Mouse (Mus musculus): ENCODE results near the gene Disp2. TPM values are rescaled to one million over a fixed set of nuclear protein-coding genes. Genes with fewer than 3 reads are reported as not detected.

Disp2 gene
- total and polyA plus RNA-seq, 3 experiments, result 0.15 to 0.43 TPM; not detected in 1

DNA sequence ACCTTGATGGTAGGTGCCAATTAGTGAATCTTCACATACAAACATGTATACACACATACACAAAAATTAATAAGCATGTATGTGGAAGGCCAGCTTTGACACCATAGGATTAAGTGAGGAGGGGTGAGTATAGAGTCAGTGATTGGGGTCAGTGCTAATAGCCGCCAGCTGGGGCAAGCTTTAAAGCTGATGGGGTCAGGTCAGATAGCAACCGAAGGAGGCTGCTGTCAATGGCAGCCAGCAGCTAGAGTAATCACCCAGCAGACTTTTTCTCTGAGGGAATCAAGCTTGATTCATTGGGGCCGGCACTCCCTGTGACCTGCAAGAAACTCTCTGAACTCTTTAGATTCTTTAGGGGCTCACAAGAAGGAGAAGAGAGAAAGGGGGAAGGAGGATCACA is 72.2 kb downstream of the Disp2 start:
- Histone ChIP-seq H3K36me3 (ENCODE audit: control insufficient read depth in 1 of 2, insufficient read depth in 2 of 2, low read length in 2 of 2) (no peaks in the 10 kb centered on the region), H3K4me3 (ENCODE audit: control insufficient read depth in 1 of 2, insufficient read depth in 1 of 2, low read depth in 2 of 2, low read length in 2 of 2) (no peak overlapping the region), H3K27me3 (ENCODE audit: control insufficient read depth in 1 of 2, insufficient read depth in 2 of 2, low read length in 2 of 2) (no peaks in the 10 kb centered on the region; a peak in 1 of 4 replicates), H3K9me3 (replicated peaks; ENCODE audit: insufficient read depth, low read length) (no peaks in the 10 kb centered on the region), H3K79me2 (ENCODE audit: control insufficient read depth, insufficient read depth, low read length, poor library complexity) (no peaks in the 10 kb centered on the region), H3K27ac (ENCODE audit: control insufficient read depth, low read depth, low read length) (no peak overlapping the region), H3K9ac (ENCODE audit: control insufficient read depth, low read depth, low read length, poor library complexity, severe bottlenecking) (no peak overlapping the region), H3K4me1 (ENCODE audit: control insufficient read depth in 1 of 2, insufficient read depth in 2 of 2, low read length in 2 of 2) (no peaks in the 10 kb centered on the region)
- DNase-seq (ENCODE audit: low read depth, low spot score), result no peak
- TF ChIP-seq ELF1 (IDR thresholded peaks at IDR 0.05; ENCODE audit: low read depth, low read length), result no peak
- no peak for TF ChIP-seq USF1 (IDR thresholded peaks at IDR 0.05; ENCODE audit: low read depth, low read length)
- TF ChIP-seq MXI1 (IDR thresholded peaks at IDR 0.05; ENCODE audit: low read depth, low read length), result no peak
- TF ChIP-seq GATA1 (IDR thresholded peaks at IDR 0.05; ENCODE audit: low read depth, low read length), result no peak
- no peak for TF ChIP-seq CHD2 (IDR thresholded peaks at IDR 0.05; ENCODE audit: low read length)
- no peak for TF ChIP-seq MAX (IDR thresholded peaks at IDR 0.05; ENCODE audit: low read length)
- no peak for TF ChIP-seq NELFE (IDR thresholded peaks at IDR 0.05; ENCODE audit: low read depth, low read length)
- no peak for TF ChIP-seq TAL1 (IDR thresholded peaks at IDR 0.05; ENCODE audit: low read length)
- TF ChIP-seq RCOR1 (IDR thresholded peaks at IDR 0.05; ENCODE audit: low read depth, low read length), result no peak
- no peak for TF ChIP-seq CHD1 (IDR thresholded peaks at IDR 0.05; ENCODE audit: low read depth, low read length)
- no peak for TF ChIP-seq NRF1 (IDR thresholded peaks at IDR 0.05; ENCODE audit: insufficient read depth, low read depth, low read length, poor library complexity, severe bottlenecking)
- no peak for TF ChIP-seq POLR2AphosphoS5 (IDR thresholded peaks at IDR 0.05; ENCODE audit: borderline replicate concordance, low read depth, low read length)
- TF ChIP-seq BHLHE40 (IDR thresholded peaks at IDR 0.05; ENCODE audit: borderline replicate concordance, low read depth, low read length), result no peak
- no peak for TF ChIP-seq TBP (IDR thresholded peaks at IDR 0.05; ENCODE audit: low read depth, low read length)
- no peak for TF ChIP-seq RAD21 (IDR thresholded peaks at IDR 0.05; ENCODE audit: low read depth, low read length)

Other genes starting within 250 kb of the Disp2 start
- 0.39 TPM in 2 replicates for gene Bmf, start 230.0 kb upstream of the Disp2 start, total RNA-seq (2012; rRNA removed)
- gene Bmf, start 230.0 kb upstream of the Disp2 start, polyA plus RNA-seq (2012; ENCODE audit: insufficient read depth in 1 of 2, insufficient read length in 2 of 2, low read depth in 1 of 2, low replicate concordance in 2 of 2, missing spikeins in 1 of 2), result under 1 TPM in 1 of 2 experiments, not detected in 1; 0.50 TPM
- gene Bub1b, start 181.5 kb upstream of the Disp2 start, total RNA-seq (2012; rRNA removed), result 87.5 and 118 TPM in 2 replicates
- 100 to 1,000 TPM in 1 of 2 experiments, not detected in 1; 120 TPM for gene Bub1b, start 181.5 kb upstream of the Disp2 start, polyA plus RNA-seq (2012; ENCODE audit: insufficient read depth in 1 of 2, insufficient read length in 2 of 2, low read depth in 1 of 2, low replicate concordance in 2 of 2, missing spikeins in 1 of 2)
- gene Pak6, start 116.4 kb upstream of the Disp2 start, total RNA-seq (2012; rRNA removed), result 14.2 and 25.4 TPM in 2 replicates
- 10 to 100 TPM in 1 of 2 experiments, not detected in 1; 25.9 TPM for gene Pak6, start 116.4 kb upstream of the Disp2 start, polyA plus RNA-seq (2012; ENCODE audit: insufficient read depth in 1 of 2, insufficient read length in 2 of 2, low read depth in 1 of 2, low replicate concordance in 2 of 2, missing spikeins in 1 of 2)
- 0.08 and 0.10 TPM in 2 replicates for gene Ankrd63, start 75.8 kb upstream of the Disp2 start, total RNA-seq (2012; rRNA removed)
- gene Ankrd63, start 75.8 kb upstream of the Disp2 start, polyA plus RNA-seq (2012; ENCODE audit: insufficient read depth in 1 of 2, insufficient read length in 2 of 2, low read depth in 1 of 2, low replicate concordance in 2 of 2, missing spikeins in 1 of 2), result under 1 TPM in 1 of 2 experiments, not detected in 1; 0.53 TPM
- gene Plcb2, start 51.3 kb upstream of the Disp2 start, total RNA-seq (2012; rRNA removed), result 6.4 and 7.4 TPM in 2 replicates
- gene Plcb2, start 51.3 kb upstream of the Disp2 start, polyA plus RNA-seq (2012; ENCODE audit: insufficient read depth in 1 of 2, insufficient read length in 2 of 2, low read depth in 1 of 2, low replicate concordance in 2 of 2, missing spikeins in 1 of 2), result 10 to 100 TPM in 1 of 2 experiments, not detected in 1; 21.2 TPM
- 6.7 and 8.6 TPM in 2 replicates for gene Inafm2, start 34.0 kb upstream of the Disp2 start, total RNA-seq (2012; rRNA removed)
- 10 to 100 TPM in 1 of 2 experiments, not detected in 1; 14.5 TPM for gene Inafm2, start 34.0 kb upstream of the Disp2 start, polyA plus RNA-seq (2012; ENCODE audit: insufficient read depth in 1 of 2, insufficient read length in 2 of 2, low read depth in 1 of 2, low replicate concordance in 2 of 2, missing spikeins in 1 of 2)
- gene Ccdc9b, start 17.1 kb upstream of the Disp2 start, total RNA-seq (2012; rRNA removed), result 1.3 and 1.7 TPM in 2 replicates
- 1 to 10 TPM in 1 of 2 experiments, not detected in 1; 2.4 TPM for gene Ccdc9b, start 17.1 kb upstream of the Disp2 start, polyA plus RNA-seq (2012; ENCODE audit: insufficient read depth in 1 of 2, insufficient read length in 2 of 2, low read depth in 1 of 2, low replicate concordance in 2 of 2, missing spikeins in 1 of 2)
- gene Phgr1, start 7.0 kb upstream of the Disp2 start, total RNA-seq (2012; rRNA removed), result not detected in 2 replicates
- gene Phgr1, start 7.0 kb upstream of the Disp2 start, polyA plus RNA-seq (2012; ENCODE audit: insufficient read depth in 1 of 2, insufficient read length in 2 of 2, low read depth in 1 of 2, low replicate concordance in 2 of 2, missing spikeins in 1 of 2), result not detected
- gene Knstrn, start 34.3 kb downstream of the Disp2 start, total RNA-seq (2012; rRNA removed), result 80.6 and 83.6 TPM in 2 replicates
- 100 to 1,000 TPM; 132 to 138 TPM for gene Knstrn, start 34.3 kb downstream of the Disp2 start, polyA plus RNA-seq (2012; ENCODE audit: insufficient read depth in 1 of 2, insufficient read length in 2 of 2, low read depth in 1 of 2, low replicate concordance in 2 of 2, missing spikeins in 1 of 2)
- gene Ivd, start 82.2 kb downstream of the Disp2 start, total RNA-seq (2012; rRNA removed), result 17.1 and 21.2 TPM in 2 replicates
- gene Ivd, start 82.2 kb downstream of the Disp2 start, polyA plus RNA-seq (2012; ENCODE audit: insufficient read depth in 1 of 2, insufficient read length in 2 of 2, low read depth in 1 of 2, low replicate concordance in 2 of 2, missing spikeins in 1 of 2), result 10 to 100 TPM in 1 of 2 experiments, not detected in 1; 33.4 TPM
- 8.0 and 9.5 TPM in 2 replicates for gene Bahd1, start 120.7 kb downstream of the Disp2 start, total RNA-seq (2012; rRNA removed)
- 10 to 100 TPM in 1 of 2 experiments, not detected in 1; 24.7 TPM for gene Bahd1, start 120.7 kb downstream of the Disp2 start, polyA plus RNA-seq (2012; ENCODE audit: insufficient read depth in 1 of 2, insufficient read length in 2 of 2, low read depth in 1 of 2, low replicate concordance in 2 of 2, missing spikeins in 1 of 2)
- gene Chst14, start 146.8 kb downstream of the Disp2 start, total RNA-seq (2012; rRNA removed), result 2.1 and 2.2 TPM in 2 replicates
- gene Chst14, start 146.8 kb downstream of the Disp2 start, polyA plus RNA-seq (2012; ENCODE audit: insufficient read depth in 1 of 2, insufficient read length in 2 of 2, low read depth in 1 of 2, low replicate concordance in 2 of 2, missing spikeins in 1 of 2), result 1 to 10 TPM in 1 of 2 experiments, not detected in 1; 5.0 TPM
- 14.8 and 18.7 TPM in 2 replicates for gene Ccdc32, start 249.7 kb downstream of the Disp2 start, total RNA-seq (2012; rRNA removed)
- 10 to 100 TPM in 1 of 2 experiments, not detected in 1; 15.0 TPM for gene Ccdc32, start 249.7 kb downstream of the Disp2 start, polyA plus RNA-seq (2012; ENCODE audit: insufficient read depth in 1 of 2, insufficient read length in 2 of 2, low read depth in 1 of 2, low replicate concordance in 2 of 2, missing spikeins in 1 of 2)

Data from MEL (cell line).